Mouse (Mus musculus): ENCODE measurements around the gene Fam151b. TPM values are rescaled to one million over a fixed set of nuclear protein-coding genes. Genes with fewer than 3 reads are reported as not detected.
A peak's percentile ranks its signal among the peaks of the same experiment; 100 is the strongest.

The Fam151b gene
- 0.12 and 0.13 TPM in 2 replicates for total RNA-seq (2012; rRNA removed)
- 1 to 10 TPM in 1 of 2 experiments, not detected in 1; 1.4 TPM for polyA plus RNA-seq (2012; ENCODE audit: insufficient read depth in 1 of 2, insufficient read length in 2 of 2, low read depth in 1 of 2, low replicate concordance in 2 of 2, missing spikeins in 1 of 2)

GRCm38 (mm10) chr13:92483852-92484463, at the start of gene Fam151b:
TSS of gene Fam151b (minus strand) at chr13:92484015.
- Histone ChIP-seq H3K27me3 (ENCODE audit: control insufficient read depth in 1 of 2, insufficient read depth in 2 of 2, low read length in 2 of 2) (no peaks in the 10 kb centered on the region), H3K27ac (ENCODE audit: control insufficient read depth, low read depth, low read length) (peak within 1 kb of the TSS; percentile 23; the same call in 1 of the 2 replicates), H3K9ac (ENCODE audit: control insufficient read depth, low read depth, low read length, poor library complexity, severe bottlenecking) (no peak within 1 kb of the TSS), H3K9me3 (replicated peaks; ENCODE audit: insufficient read depth, low read length) (no peaks in the 10 kb centered on the region), H3K36me3 (ENCODE audit: control insufficient read depth in 1 of 2, insufficient read depth in 2 of 2, low read length in 2 of 2) (no peaks in the 10 kb centered on the region), H3K4me1 (ENCODE audit: control insufficient read depth in 1 of 2, insufficient read depth in 2 of 2, low read length in 2 of 2) (no peaks in the 10 kb centered on the region), H3K4me3 (ENCODE audit: control insufficient read depth in 1 of 2, insufficient read depth in 1 of 2, low read depth in 2 of 2, low read length in 2 of 2) (peak within 1 kb of the TSS; percentile 33 to 43; a peak in 3 of 4 replicates), H3K79me2 (ENCODE audit: control insufficient read depth, insufficient read depth, low read length, poor library complexity) (no peaks in the 10 kb centered on the region)
- DNase-seq (ENCODE audit: low read depth, low spot score): peak; percentile 44
- TF ChIP-seq NRF1 (IDR thresholded peaks at IDR 0.05; ENCODE audit: insufficient read depth, low read depth, low read length, poor library complexity, severe bottlenecking): peak; percentile 69
- no peak for TF ChIP-seq HCFC1 (IDR thresholded peaks at IDR 0.05; ENCODE audit: low read depth, low read length)

- no peak for TF ChIP-seq SMC3 (IDR thresholded peaks at IDR 0.05; ENCODE audit: low read depth, low read length)
- TF ChIP-seq CHD2 (IDR thresholded peaks at IDR 0.05; ENCODE audit: low read length): no peak
- TF ChIP-seq MAFK (IDR thresholded peaks at IDR 0.05; ENCODE audit: borderline replicate concordance, low read depth, low read length): no peak
- no peak for TF ChIP-seq HCFC1 (IDR thresholded peaks at IDR 0.05; ENCODE audit: low read depth, low read length)
- TF ChIP-seq CTCF (IDR thresholded peaks at IDR 0.05 in 2 of 3, conservative IDR thresholded peaks at IDR 0.05 in 1 of 3; ENCODE audit: control insufficient read depth in 1 of 3, insufficient read depth in 1 of 3, low read depth in 2 of 3, low read length in 3 of 3, poor library complexity in 1 of 3, severe bottlenecking in 1 of 3): no peak
- no peak for TF ChIP-seq ETS1 (IDR thresholded peaks at IDR 0.05; ENCODE audit: low read depth, low read length)
- TF ChIP-seq RAD21 (IDR thresholded peaks at IDR 0.05; ENCODE audit: low read depth, low read length): no peak
- no peak for TF ChIP-seq UBTF (IDR thresholded peaks at IDR 0.05; ENCODE audit: borderline replicate concordance, insufficient read depth, low read depth, low read length)
- no peak for TF ChIP-seq ZC3H11A (IDR thresholded peaks at IDR 0.05; ENCODE audit: low read depth, low read length)
- Histone ChIP-seq H3K27me3 (ENCODE audit: control insufficient read depth in 1 of 2, insufficient read depth in 2 of 2, low read length in 2 of 2) (no peaks in the 10 kb centered on the region; a peak in 1 of 4 replicates), H3K9me3 (replicated peaks; ENCODE audit: insufficient read depth, low read length) (no peaks in the 10 kb centered on the region), H3K36me3 (ENCODE audit: control insufficient read depth in 1 of 2, insufficient read depth in 2 of 2, low read length in 2 of 2) (no peaks in the 10 kb centered on the region; a peak in 2 of 4 replicates), H3K4me3 (ENCODE audit: control insufficient read depth in 1 of 2, insufficient read depth in 1 of 2, low read depth in 2 of 2, low read length in 2 of 2) (no peak overlapping the region), H3K27ac (ENCODE audit: control insufficient read depth, low read depth, low read length) (no peak overlapping the region), H3K79me2 (ENCODE audit: control insufficient read depth, insufficient read depth, low read length, poor library complexity) (no peaks in the 10 kb centered on the region; the same call in 1 of the 2 replicates), H3K4me1 (ENCODE audit: control insufficient read depth in 1 of 2, insufficient read depth in 2 of 2, low read length in 2 of 2) (peaks cover 0 to 2% of the 10 kb centered on the region in 2 experiments; a peak in 1 of 4 replicates), H3K9ac (ENCODE audit: control insufficient read depth, low read depth, low read length, poor library complexity, severe bottlenecking) (no peak overlapping the region)
- DNase-seq (ENCODE audit: low read depth, low spot score): no peak
Measured at GRCm38 (mm10) chr13:92532216-92532615, 48.4 kb upstream of the Fam151b start.

DNA sequence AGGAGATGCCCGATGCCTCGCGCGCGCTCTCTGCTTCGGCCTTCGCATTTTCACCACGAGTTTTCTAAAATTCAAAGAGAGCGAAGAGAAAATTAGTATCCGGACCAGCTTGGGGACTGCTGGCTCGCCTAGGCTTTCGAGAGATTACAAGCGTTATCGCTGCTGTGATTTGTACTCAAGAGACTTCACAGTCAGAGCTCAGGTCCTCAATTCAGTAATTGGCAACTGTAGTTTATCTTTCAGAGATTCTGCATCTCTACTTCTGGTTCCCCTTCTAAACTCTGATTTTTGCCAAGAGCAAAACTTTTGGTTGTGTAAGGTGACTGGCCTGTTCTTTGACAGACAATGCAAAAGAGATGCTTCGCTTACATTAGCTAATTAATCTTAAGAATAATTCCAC, 47.4 kb upstream of the Fam151b start:
- peaks cover 0 to 2% of the 10 kb centered on the region in 2 experiments; a peak in 1 of 4 replicates for H3K4me1 ChIP-seq (ENCODE audit: control insufficient read depth in 1 of 2, insufficient read depth in 2 of 2, low read length in 2 of 2)
- no peaks in the 10 kb centered on the region; the same call in 1 of the 2 replicates for H3K79me2 ChIP-seq (ENCODE audit: control insufficient read depth, insufficient read depth, low read length, poor library complexity)
- H3K4me3 ChIP-seq (ENCODE audit: control insufficient read depth in 1 of 2, insufficient read depth in 1 of 2, low read depth in 2 of 2, low read length in 2 of 2): peak overlapping the region; percentile 82 to 90
- no peak for DNase-seq (ENCODE audit: low read depth, low spot score)
- peak overlapping the region; percentile 36; the same call in 1 of the 2 replicates for H3K27ac ChIP-seq (ENCODE audit: control insufficient read depth, low read depth, low read length)
- TF ChIP-seq GATA1 (IDR thresholded peaks at IDR 0.05; ENCODE audit: low read depth, low read length) (peak; percentile 49), RAD21 (IDR thresholded peaks at IDR 0.05; ENCODE audit: low read depth, low read length) (no peak), POLR2A (IDR thresholded peaks at IDR 0.05; ENCODE audit: control insufficient read depth in 1 of 2, insufficient read depth in 1 of 2, low read depth in 1 of 2, low read length in 2 of 2, poor library complexity in 1 of 2) (no peak), POLR2AphosphoS5 (IDR thresholded peaks at IDR 0.05; ENCODE audit: borderline replicate concordance, low read depth, low read length) (no peak), MAFK (IDR thresholded peaks at IDR 0.05; ENCODE audit: borderline replicate concordance, low read depth, low read length) (no peak), EP300 (IDR thresholded peaks at IDR 0.05; ENCODE audit: low read depth in 1 of 2, low read length in 2 of 2) (no peak), E2F4 (IDR thresholded peaks at IDR 0.05; ENCODE audit: borderline replicate concordance, low read depth, low read length) (no peak), MYB (IDR thresholded peaks at IDR 0.05; ENCODE audit: low read depth, low read length) (no peak), RCOR1 (IDR thresholded peaks at IDR 0.05; ENCODE audit: low read depth, low read length) (peak; percentile 94), MXI1 (IDR thresholded peaks at IDR 0.05; ENCODE audit: low read depth, low read length) (0 out of 2 replicates have a peak, but pooled peaks have one; percentile 4)
- H3K36me3 ChIP-seq (ENCODE audit: control insufficient read depth in 1 of 2, insufficient read depth in 2 of 2, low read length in 2 of 2): no peaks in the 10 kb centered on the region; a peak in 2 of 4 replicates
- H3K9me3 ChIP-seq (replicated peaks; ENCODE audit: insufficient read depth, low read length): no peaks in the 10 kb centered on the region
- H3K9ac ChIP-seq (ENCODE audit: control insufficient read depth, low read depth, low read length, poor library complexity, severe bottlenecking): peak overlapping the region; percentile 72
- H3K27me3 ChIP-seq (ENCODE audit: control insufficient read depth in 1 of 2, insufficient read depth in 2 of 2, low read length in 2 of 2): no peaks in the 10 kb centered on the region; a peak in 1 of 4 replicates
